Mouse (Mus musculus) olfactory bulb, adult 2 months (tissue): ENCODE data around the gene Saa4.

Source experiments
- CTCF ChIP-seq: fragments of 200-500 bp; IDR thresholded peaks from 2 replicates; pipeline ENCODE4 v1.5.1; 2012; ENCODE audit warnings: low read depth, mild to moderate bottlenecking, low read length, moderate library complexity; ENCODE audit not compliant: insufficient read depth
- POLR2A ChIP-seq: fragments of 200-500 bp; IDR thresholded peaks from 2 replicates; pipeline ENCODE4 v1.6.1; 2012; ENCODE audit warnings: mild to moderate bottlenecking, low read depth, low read length, moderate library complexity; ENCODE audit not compliant: insufficient read depth

DNA sequence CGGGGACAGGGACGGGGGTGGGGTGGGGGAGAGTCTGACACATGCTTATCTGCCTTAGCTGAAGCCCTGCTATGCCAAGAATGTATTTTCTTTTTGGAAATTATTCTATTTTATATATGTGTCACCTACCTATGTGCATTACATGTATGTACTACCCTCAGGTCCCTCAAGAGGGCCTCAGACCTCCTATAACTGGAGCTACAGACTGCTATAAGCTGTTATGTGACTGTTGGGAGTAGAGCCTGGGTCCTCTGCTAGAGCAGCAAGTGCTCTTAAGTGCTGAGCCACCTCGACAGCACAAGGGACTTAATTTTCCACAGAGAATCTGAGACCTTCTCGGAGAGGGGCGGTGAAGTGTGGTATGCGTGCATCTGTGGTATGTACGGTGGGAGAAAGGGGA lies 36.0 kb upstream of the Saa4 start:
- TF ChIP-seq CTCF (no peak), POLR2A (no peak)
